Mouse (Mus musculus): Measurements from ENCODE around the gene Atp2b2. TPM values are rescaled to one million over a fixed set of nuclear protein-coding genes. Genes with fewer than 3 reads are reported as not detected.

Atp2b2 gene
- total and polyA plus RNA-seq, 3 experiments = 0.04 TPM; not detected in 2

GRCm38 (mm10) chr6:113836545-113836944 is 205.9 kb downstream of the Atp2b2 start:
- H3K27ac ChIP-seq (ENCODE audit: control insufficient read depth, low read depth, low read length) = no peak overlapping the region
- DNase-seq (ENCODE audit: low read depth, low spot score) = no peak
- TF ChIP-seq NELFE (IDR thresholded peaks at IDR 0.05; ENCODE audit: low read depth, low read length) (no peak), RAD21 (IDR thresholded peaks at IDR 0.05; ENCODE audit: low read depth, low read length) (no peak), CTCF (IDR thresholded peaks at IDR 0.05 in 2 of 3, conservative IDR thresholded peaks at IDR 0.05 in 1 of 3; ENCODE audit: control insufficient read depth in 1 of 3, insufficient read depth in 1 of 3, low read depth in 2 of 3, low read length in 3 of 3, poor library complexity in 1 of 3, severe bottlenecking in 1 of 3) (no peak), ZMIZ1 (IDR thresholded peaks at IDR 0.05; ENCODE audit: low read depth, low read length) (no peak), MAFK (IDR thresholded peaks at IDR 0.05; ENCODE audit: borderline replicate concordance, low read depth, low read length) (no peak), HCFC1 (IDR thresholded peaks at IDR 0.05; ENCODE audit: low read depth, low read length) (no peak), POLR2AphosphoS2 (IDR thresholded peaks at IDR 0.05; ENCODE audit: low read length) (no peak), TBP (IDR thresholded peaks at IDR 0.05; ENCODE audit: low read depth, low read length) (no peak), GATA1 (IDR thresholded peaks at IDR 0.05; ENCODE audit: low read depth, low read length) (no peak), MEF2A (IDR thresholded peaks at IDR 0.05; ENCODE audit: extremely low read depth, insufficient replicate concordance, low read depth, low read length, poor library complexity, severe bottlenecking) (no peak), ZKSCAN1 (IDR thresholded peaks at IDR 0.05; ENCODE audit: low read depth, low read length) (no peak), MXI1 (IDR thresholded peaks at IDR 0.05; ENCODE audit: low read depth, low read length) (no peak), MAX (IDR thresholded peaks at IDR 0.05; ENCODE audit: low read length) (no peak), MYB (IDR thresholded peaks at IDR 0.05; ENCODE audit: low read depth, low read length) (no peak), KAT2A (conservative IDR thresholded peaks at IDR 0.05; ENCODE audit: low read depth, low read length) (no peak), JUND (IDR thresholded peaks at IDR 0.05; ENCODE audit: low read depth, low read length) (no peak)
- H3K79me2 ChIP-seq (ENCODE audit: control insufficient read depth, insufficient read depth, low read length, poor library complexity) = no peaks in the 10 kb centered on the region
- no peak overlapping the region for H3K9ac ChIP-seq (ENCODE audit: control insufficient read depth, low read depth, low read length, poor library complexity, severe bottlenecking)
- no peaks in the 10 kb centered on the region for H3K27me3 ChIP-seq (ENCODE audit: control insufficient read depth in 1 of 2, insufficient read depth in 2 of 2, low read length in 2 of 2)
- no peak overlapping the region for H3K4me3 ChIP-seq (ENCODE audit: control insufficient read depth in 1 of 2, insufficient read depth in 1 of 2, low read depth in 2 of 2, low read length in 2 of 2)
- no peaks in the 10 kb centered on the region for H3K9me3 ChIP-seq (replicated peaks; ENCODE audit: insufficient read depth, low read length)
- no peaks in the 10 kb centered on the region for H3K36me3 ChIP-seq (ENCODE audit: control insufficient read depth in 1 of 2, insufficient read depth in 2 of 2, low read length in 2 of 2)
- no peaks in the 10 kb centered on the region for H3K4me1 ChIP-seq (ENCODE audit: control insufficient read depth in 1 of 2, insufficient read depth in 2 of 2, low read length in 2 of 2)

- no peaks in the 10 kb centered on the region for H3K4me1 ChIP-seq (ENCODE audit: control insufficient read depth in 1 of 2, insufficient read depth in 2 of 2, low read length in 2 of 2)
- DNase-seq (ENCODE audit: low read depth, low spot score) = no peak
- no peaks in the 10 kb centered on the region for H3K9me3 ChIP-seq (replicated peaks; ENCODE audit: insufficient read depth, low read length)
- no peak overlapping the region for H3K27ac ChIP-seq (ENCODE audit: control insufficient read depth, low read depth, low read length)
- H3K36me3 ChIP-seq (ENCODE audit: control insufficient read depth in 1 of 2, insufficient read depth in 2 of 2, low read length in 2 of 2) = no peaks in the 10 kb centered on the region
- H3K27me3 ChIP-seq (ENCODE audit: control insufficient read depth in 1 of 2, insufficient read depth in 2 of 2, low read length in 2 of 2) = no peaks in the 10 kb centered on the region
- no peaks in the 10 kb centered on the region for H3K79me2 ChIP-seq (ENCODE audit: control insufficient read depth, insufficient read depth, low read length, poor library complexity)
- H3K4me3 ChIP-seq (ENCODE audit: control insufficient read depth in 1 of 2, insufficient read depth in 1 of 2, low read depth in 2 of 2, low read length in 2 of 2) = no peak overlapping the region
- no peak overlapping the region for H3K9ac ChIP-seq (ENCODE audit: control insufficient read depth, low read depth, low read length, poor library complexity, severe bottlenecking)
- TF ChIP-seq POLR2AphosphoS2 (IDR thresholded peaks at IDR 0.05; ENCODE audit: low read length) = no peak
These were observed 211.9 kb downstream of the Atp2b2 start for GRCm38 (mm10) chr6:113830463-113830862.

- Histone ChIP-seq H3K9me3 (replicated peaks; ENCODE audit: insufficient read depth, low read length) (no peaks in the 10 kb centered on the region), H3K36me3 (ENCODE audit: control insufficient read depth in 1 of 2, insufficient read depth in 2 of 2, low read length in 2 of 2) (no peaks in the 10 kb centered on the region), H3K27me3 (ENCODE audit: control insufficient read depth in 1 of 2, insufficient read depth in 2 of 2, low read length in 2 of 2) (no peaks in the 10 kb centered on the region), H3K9ac (ENCODE audit: control insufficient read depth, low read depth, low read length, poor library complexity, severe bottlenecking) (no peak overlapping the region), H3K27ac (ENCODE audit: control insufficient read depth, low read depth, low read length) (no peak overlapping the region), H3K4me3 (ENCODE audit: control insufficient read depth in 1 of 2, insufficient read depth in 1 of 2, low read depth in 2 of 2, low read length in 2 of 2) (no peak overlapping the region), H3K4me1 (ENCODE audit: control insufficient read depth in 1 of 2, insufficient read depth in 2 of 2, low read length in 2 of 2) (no peaks in the 10 kb centered on the region), H3K79me2 (ENCODE audit: control insufficient read depth, insufficient read depth, low read length, poor library complexity) (no peaks in the 10 kb centered on the region)
- TF ChIP-seq JUND (IDR thresholded peaks at IDR 0.05; ENCODE audit: low read depth, low read length) = no peak
- TF ChIP-seq KAT2A (conservative IDR thresholded peaks at IDR 0.05; ENCODE audit: low read depth, low read length) = no peak
- TF ChIP-seq MXI1 (IDR thresholded peaks at IDR 0.05; ENCODE audit: low read depth, low read length) = no peak
- TF ChIP-seq ZMIZ1 (IDR thresholded peaks at IDR 0.05; ENCODE audit: low read depth, low read length) = no peak
- TF ChIP-seq SMC3 (IDR thresholded peaks at IDR 0.05; ENCODE audit: low read depth, low read length) = no peak
- TF ChIP-seq POLR2A (IDR thresholded peaks at IDR 0.05; ENCODE audit: control insufficient read depth in 1 of 2, insufficient read depth in 1 of 2, low read depth in 1 of 2, low read length in 2 of 2, poor library complexity in 1 of 2) = no peak
- TF ChIP-seq RAD21 (IDR thresholded peaks at IDR 0.05; ENCODE audit: low read depth, low read length) = no peak
- no peak for TF ChIP-seq MYC (IDR thresholded peaks at IDR 0.05; ENCODE audit: low read depth, low read length)
- no peak for TF ChIP-seq MYB (IDR thresholded peaks at IDR 0.05; ENCODE audit: low read depth, low read length)
- no peak for TF ChIP-seq CHD1 (IDR thresholded peaks at IDR 0.05; ENCODE audit: low read depth, low read length)
- no peak for TF ChIP-seq USF1 (IDR thresholded peaks at IDR 0.05; ENCODE audit: low read depth, low read length)
- no peak for DNase-seq (ENCODE audit: low read depth, low spot score)
These were observed 215.1 kb downstream of the Atp2b2 start for GRCm38 (mm10) chr6:113827309-113827708.

All from MEL (cell line).